Mouse (Mus musculus): ENCODE results near the gene Sipa1.

The Sipa1 gene

DNA sequence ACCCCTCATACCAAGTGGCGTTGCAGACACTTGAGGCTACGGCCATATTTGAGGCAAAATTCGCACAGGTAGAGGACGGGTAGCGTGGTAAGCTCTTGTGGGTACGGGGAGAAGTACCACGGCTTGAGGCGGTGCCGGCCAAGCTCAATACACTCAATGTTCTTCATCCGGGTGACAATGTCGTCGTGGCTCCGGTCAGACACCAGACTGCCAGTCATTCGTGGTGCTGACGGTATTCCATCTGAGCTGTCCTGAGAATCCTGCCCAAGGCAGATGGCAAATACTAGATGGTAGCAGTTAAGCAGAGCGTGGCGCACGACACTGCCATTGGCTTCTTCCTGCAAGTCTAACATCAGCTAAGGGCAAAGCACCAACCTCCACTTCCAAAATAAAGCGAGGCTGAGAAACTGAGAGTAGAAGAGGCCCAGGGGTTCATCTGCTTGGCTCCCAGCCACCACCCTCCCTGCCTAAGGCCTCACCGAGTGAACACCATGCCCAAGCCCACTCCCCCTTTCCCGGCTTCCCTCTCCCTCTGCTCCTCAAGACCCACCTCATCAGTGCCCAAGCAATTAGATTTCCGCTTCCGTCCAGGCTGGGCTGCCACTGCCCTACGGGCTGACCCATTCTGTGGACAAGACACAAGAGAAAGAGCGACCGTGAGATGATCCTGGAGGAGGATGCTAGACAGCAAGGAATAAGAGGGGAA is 55.6 kb downstream of the Sipa1 start:
- DNase-seq (ENCODE audit: low read depth, low spot score) = no peak

DNA sequence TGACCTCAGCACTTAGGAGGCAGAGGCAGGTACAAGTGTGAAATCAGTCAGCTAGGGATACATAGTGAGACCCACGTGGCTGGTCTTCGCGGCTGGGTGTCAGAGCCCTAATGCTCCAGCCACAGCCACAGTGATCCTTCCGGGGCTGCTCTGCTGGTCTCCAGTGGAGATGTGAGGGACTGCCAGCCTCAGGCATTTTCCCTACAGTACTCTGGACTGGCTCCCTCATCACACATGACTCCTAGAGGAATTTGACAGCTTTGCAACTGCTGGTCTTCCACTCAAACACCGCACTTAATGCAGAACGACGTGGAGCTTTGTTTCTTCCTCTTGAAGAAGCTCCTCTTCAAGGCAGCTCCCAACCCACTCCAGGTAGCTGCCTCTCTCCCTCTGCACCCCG is 57.3 kb downstream of the Sipa1 start:
- DNase-seq (ENCODE audit: low read depth, low spot score) = peak; percentile 48

DNA sequence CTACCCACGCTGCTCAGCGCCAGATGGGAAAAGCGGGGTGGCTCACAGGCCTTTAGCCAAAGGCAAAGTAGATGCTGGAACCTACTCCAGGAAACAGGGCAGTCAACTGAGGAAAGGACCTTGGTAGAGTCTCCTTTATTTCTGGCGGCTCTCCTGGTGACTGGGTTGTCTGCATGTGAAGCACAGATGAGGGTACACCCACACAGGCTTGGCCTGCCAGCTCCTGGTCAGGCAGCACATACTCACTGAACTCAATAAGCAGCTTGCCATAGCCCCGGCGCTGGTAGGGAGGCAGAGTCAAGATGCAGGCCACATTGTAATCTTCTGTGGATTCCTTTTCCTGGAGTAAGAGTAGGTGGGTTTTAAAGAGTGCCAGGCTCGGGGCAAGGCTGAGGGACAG is 58.4 kb downstream of the Sipa1 start:
- DNase-seq (ENCODE audit: low read depth, low spot score) = no peak

DNA sequence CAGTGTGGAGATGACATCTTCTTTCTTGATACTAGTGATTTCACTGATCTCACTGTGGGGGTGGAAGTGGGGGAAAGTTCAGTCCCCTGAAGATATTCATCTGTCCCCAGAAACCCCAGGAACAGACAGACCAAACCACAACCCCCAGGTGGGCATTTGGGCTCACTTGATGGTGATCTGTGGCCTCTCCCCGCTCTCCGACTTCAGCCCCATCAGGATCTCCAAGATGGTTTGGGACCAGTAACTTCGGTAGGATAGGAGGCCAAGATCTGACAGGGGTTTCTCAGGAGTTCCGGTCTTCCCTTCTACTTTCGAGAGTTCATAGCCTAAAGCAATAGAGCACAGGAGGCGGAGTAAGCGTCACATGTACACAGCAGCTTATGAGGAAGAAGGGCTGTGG is 59.8 kb downstream of the Sipa1 start:
- DNase-seq (ENCODE audit: low read depth, low spot score) = no peak

DNA sequence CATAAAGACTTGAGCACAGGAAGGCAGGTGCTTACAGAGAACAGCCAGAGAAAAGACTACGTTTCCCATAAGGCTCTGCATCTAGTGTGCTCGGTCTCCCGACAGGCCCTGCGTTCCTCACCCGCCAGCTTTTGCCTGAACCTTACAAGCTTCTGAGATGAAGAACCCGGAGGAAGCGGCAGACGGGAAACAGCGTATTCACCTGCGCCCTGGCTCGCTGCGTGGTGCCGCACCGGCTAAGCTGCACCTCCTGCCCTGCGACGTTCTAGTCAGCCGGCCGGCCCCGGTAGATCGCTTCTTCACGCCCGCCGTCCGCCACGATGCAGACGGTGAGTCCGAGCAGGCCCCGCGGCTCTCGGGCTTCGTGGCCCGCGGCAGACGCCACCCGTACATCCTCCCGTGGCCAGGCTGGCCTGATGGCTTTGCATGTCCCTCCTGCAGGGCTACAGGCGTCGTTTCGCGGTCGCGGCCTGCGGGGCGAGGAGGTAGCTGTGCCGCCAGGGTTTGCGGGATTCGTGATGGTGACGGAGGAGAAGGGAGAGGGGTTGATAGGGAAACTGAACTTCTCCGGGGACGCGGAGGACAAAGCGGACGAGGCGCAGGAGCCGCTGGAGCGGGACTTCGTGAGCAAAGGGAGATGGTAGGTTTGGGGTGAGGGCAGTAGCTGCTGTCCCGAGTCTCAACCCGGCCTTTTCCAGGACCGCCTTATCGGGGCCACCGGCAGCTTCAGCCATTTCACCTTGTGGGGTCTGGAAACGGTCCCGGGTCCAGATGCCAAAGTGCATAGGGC is 61.6 kb downstream of the Sipa1 start, which contains the start of gene Rnaseh2c:
TSS of gene Rnaseh2c (plus strand) at position 122 of the 790 bp plus-strand sequence.
- peak; percentile 89 for DNase-seq (ENCODE audit: low read depth, low spot score)

All from ZHBTc4 (cell line).